Mouse (Mus musculus) liver, embryonic 18 days (tissue): ENCODE data around the gene Actl6a. TPM values are rescaled to one million over a fixed set of nuclear protein-coding genes. Genes with fewer than 3 reads are reported as not detected.

Experiments
- polyA plus RNA-seq: library from polyadenylated mRNA; depleted of rRNA; stranded (reverse); fragments of >200 nt; gene quantifications from 2 replicates; pipeline ENCODE4 v1.2.3, GENCODE M21; 2012; rRNA removed

Actl6a gene
- polyA plus RNA-seq = 21.9 and 22.2 TPM in 2 replicates

DNA sequence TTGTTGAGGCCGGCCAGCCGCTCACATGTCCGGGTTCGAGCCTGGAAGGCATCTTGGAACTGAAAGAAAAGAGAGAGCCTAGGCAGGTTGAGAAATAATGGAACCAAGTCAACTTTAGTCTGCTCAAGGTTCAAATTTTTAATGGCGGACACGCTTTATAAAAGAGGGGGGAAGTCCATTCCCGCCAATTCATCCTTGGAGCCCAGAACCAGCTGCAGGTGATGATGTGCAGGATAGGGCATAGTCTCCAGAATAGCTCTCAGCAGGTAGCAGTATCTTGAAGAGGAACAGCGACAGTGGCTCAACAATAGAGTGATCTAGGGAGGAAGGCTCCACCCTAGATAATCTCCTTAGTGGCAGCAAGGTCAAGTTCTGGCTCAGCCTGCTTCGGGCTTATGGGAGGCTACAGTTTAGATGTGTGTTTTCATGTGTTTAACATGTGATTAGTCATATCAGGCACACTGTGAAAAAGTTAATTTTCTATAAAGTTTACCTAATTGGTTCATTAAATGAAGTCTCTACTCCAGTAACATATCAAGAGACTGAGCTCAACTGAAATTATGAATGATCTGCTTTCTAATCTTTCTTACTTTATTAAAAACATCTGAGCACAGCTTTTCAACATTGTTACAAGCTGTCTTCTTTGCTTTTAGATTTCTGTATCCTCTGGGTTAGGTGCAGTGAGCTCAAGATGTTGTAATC lies at the start of gene Actl6a:
Gene Actl6a, plus strand, starts transcription at position 652 of the 702 bp plus-strand sequence.

GRCm38 (mm10) chr3:32736244-32737171 lies 30.4 kb downstream of the Actl6a start, which contains the start of gene Ndufb5:
Gene Ndufb5, plus strand, starts transcription at chr3:32736990.

GRCm38 (mm10) chr3:32737172-32737655 lies 31.1 kb downstream of the Actl6a start, which contains the start of gene Mrpl47:
Gene Mrpl47, minus strand, starts transcription at chr3:32737605.

Other genes with a start within 250 kb of the Actl6a start
- gene Kcnmb3, start 214.1 kb upstream of the Actl6a start, polyA plus RNA-seq = not detected in 2 replicates
- gene Zfp639, start 196.0 kb upstream of the Actl6a start, polyA plus RNA-seq = 15.7 TPM in 2 replicates
- 9.1 and 10.0 TPM in 2 replicates for gene Mfn1, start 176.8 kb upstream of the Actl6a start, polyA plus RNA-seq
- 5.0 and 6.3 TPM in 2 replicates for gene Gnb4, start 89.7 kb upstream of the Actl6a start, polyA plus RNA-seq
- 139 and 147 TPM in 2 replicates for gene Ndufb5, start 30.7 kb downstream of the Actl6a start, polyA plus RNA-seq
- gene Mrpl47, start 31.3 kb downstream of the Actl6a start, polyA plus RNA-seq = 7.7 and 8.3 TPM in 2 replicates
- 0.06 TPM in 2 replicates for gene Usp13, start 111.2 kb downstream of the Actl6a start, polyA plus RNA-seq